Mouse (Mus musculus): ENCODE data around the gene Wipf2. TPM values are rescaled to one million over a fixed set of nuclear protein-coding genes. Genes with fewer than 3 reads are reported as not detected.

Wipf2 gene
- total and polyA plus RNA-seq, 3 experiments = 2.1 to 7.7 (median 4.7) TPM

DNA sequence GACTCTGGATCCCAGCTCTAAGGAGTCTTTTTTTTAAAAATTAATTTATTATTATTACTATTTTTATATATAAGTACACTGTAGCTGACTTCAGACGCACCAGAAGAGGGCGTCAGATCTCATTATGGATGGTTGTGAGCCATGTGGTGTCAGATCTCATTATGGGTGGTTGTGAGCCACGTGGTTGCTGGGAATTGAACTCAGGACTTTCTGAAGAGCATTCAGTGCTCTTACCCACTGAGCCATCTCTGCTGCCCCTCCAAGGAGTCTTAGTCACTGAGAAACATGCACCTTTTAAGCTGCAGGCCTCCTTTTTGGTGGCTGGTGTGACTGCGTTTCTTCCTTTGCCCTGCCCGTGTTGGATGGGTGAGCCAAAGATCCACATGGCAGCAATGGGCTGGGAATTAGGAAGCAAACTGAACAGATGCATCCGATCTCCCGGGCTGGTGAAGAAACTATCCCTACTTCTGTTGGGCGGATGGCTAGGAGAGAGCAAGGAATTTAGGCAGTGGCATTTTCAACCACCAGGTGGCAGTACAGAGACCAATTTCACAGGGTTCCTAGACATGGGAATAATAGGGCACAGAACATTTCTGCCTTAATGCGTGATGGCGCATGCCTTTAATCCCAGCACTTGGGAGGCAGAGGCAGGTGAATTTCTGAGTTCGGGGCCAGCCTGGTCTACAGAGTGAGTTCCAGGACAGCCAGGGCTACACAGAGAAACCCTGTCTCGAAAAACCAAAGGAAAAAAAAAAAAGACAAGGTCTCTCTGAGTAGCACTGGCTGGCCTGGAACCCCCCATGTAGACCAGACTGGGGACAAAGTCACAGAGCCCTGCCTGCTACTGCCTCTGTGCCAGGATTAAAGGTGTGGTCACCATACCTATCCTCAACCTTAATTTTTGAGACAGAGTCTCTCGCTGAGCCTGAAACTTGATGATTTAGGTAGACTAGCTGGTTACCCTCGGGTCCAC lies 4.4 kb upstream of the Wipf2 start (continued):
- TF ChIP-seq MAX (IDR thresholded peaks at IDR 0.05; ENCODE audit: low read length) (peak; percentile 89), EP300 (IDR thresholded peaks at IDR 0.05; ENCODE audit: low read length) (no peak), POLR2AphosphoS2 (IDR thresholded peaks at IDR 0.05; ENCODE audit: low read depth, low read length) (no peak), NELFE (IDR thresholded peaks at IDR 0.05; ENCODE audit: low read depth, low read length) (peak; percentile 59; the same call in 1 of the 2 replicates), ETS1 (conservative IDR thresholded peaks at IDR 0.05; ENCODE audit: low read depth, low read length) (no peak), USF2 (conservative IDR thresholded peaks at IDR 0.05; ENCODE audit: low read depth, low read length) (no peak; the same call in 1 of the 2 replicates), MYC (IDR thresholded peaks at IDR 0.05; ENCODE audit: low read depth, low read length) (peak; percentile 98), JUN (IDR thresholded peaks at IDR 0.05; ENCODE audit: insufficient read depth, low read depth, low read length) (no peak), UBTF (IDR thresholded peaks at IDR 0.05; ENCODE audit: low read depth, low read length) (no peak), KAT2A (IDR thresholded peaks at IDR 0.05; ENCODE audit: insufficient replicate concordance, low read length) (no peak), JUND (conservative IDR thresholded peaks at IDR 0.05; ENCODE audit: low read depth, low read length) (no peak), RAD21 (IDR thresholded peaks at IDR 0.05; ENCODE audit: low read depth, low read length) (peak; percentile 49), POLR2A (IDR thresholded peaks at IDR 0.05; ENCODE audit: low read depth, low read length) (no peak), CHD1 (IDR thresholded peaks at IDR 0.05; ENCODE audit: low read depth, low read length) (no peak), RCOR1 (conservative IDR thresholded peaks at IDR 0.05; ENCODE audit: low read depth, low read length) (no peak), NRF1 (IDR thresholded peaks at IDR 0.05; ENCODE audit: low read depth, low read length) (no peak), HCFC1 (IDR thresholded peaks at IDR 0.05; ENCODE audit: low read depth, low read length) (no peak), ZMIZ1 (IDR thresholded peaks at IDR 0.05; ENCODE audit: low read depth, low read length) (no peak)

DNA sequence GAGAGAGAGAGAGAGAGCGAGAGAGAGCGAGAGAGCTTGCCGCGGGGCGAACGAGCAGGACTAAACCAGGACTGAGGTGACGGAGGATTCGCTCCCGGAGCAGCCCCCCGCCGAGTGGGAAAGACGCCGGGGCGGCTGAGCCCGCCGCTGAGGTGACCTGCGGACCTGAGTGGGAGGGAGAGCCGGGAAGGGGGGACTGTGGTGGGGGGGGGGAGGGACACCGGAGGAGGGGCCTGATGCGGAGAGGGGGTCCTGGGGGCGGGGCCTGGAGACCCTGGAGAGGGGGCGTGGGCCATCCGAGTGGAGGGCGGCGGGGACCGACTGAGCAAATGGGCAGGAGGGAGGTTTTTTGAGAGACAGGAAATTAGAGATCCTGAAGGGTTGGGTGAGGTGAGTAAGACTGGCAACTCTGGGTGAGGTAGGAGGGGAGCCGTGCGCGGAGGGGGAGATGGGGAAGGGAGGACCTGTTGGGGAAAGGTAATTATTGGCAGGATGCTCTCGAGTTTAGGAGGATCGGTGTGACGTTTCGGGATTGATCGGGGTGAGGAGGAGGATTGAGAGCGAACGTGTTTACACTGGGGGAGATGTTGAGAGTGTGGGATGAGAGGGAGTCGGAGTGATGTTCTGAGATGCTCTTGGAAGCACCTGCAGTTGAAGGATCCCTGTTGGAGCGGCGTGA lies 452 bp downstream of the Wipf2 start:
- TF ChIP-seq CHD1 (IDR thresholded peaks at IDR 0.05; ENCODE audit: low read depth, low read length) = 0 out of 2 replicates have a peak, but pooled peaks have one; percentile 60
- TF ChIP-seq USF1 (IDR thresholded peaks at IDR 0.05; ENCODE audit: low read depth, low read length) = no peak
- TF ChIP-seq RCOR1 (conservative IDR thresholded peaks at IDR 0.05; ENCODE audit: low read depth, low read length) = peak; percentile 34; the same call in 1 of the 2 replicates
- Histone ChIP-seq H3K4me3 (replicated peaks in 1 of 3; ENCODE audit: low read depth in 2 of 3, low read length in 2 of 3, poor library complexity in 1 of 3) (peak overlapping the region; percentile 73 to 90 (median 78)), H3K9me3 (replicated peaks; ENCODE audit: low read length) (no peaks in the 10 kb centered on the region), H3K4me2 (ENCODE audit: insufficient read depth, low read depth, poor library complexity, severe bottlenecking) (peak overlapping the region; percentile 41), H3K27ac (ENCODE audit: insufficient read depth, low read depth) (peak overlapping the region; percentile 54; the same call in 1 of the 2 replicates), H3K36me3 (replicated peaks in 1 of 2; ENCODE audit: control insufficient read depth in 1 of 2, insufficient read depth in 1 of 2, low read length in 1 of 2) (peaks cover 18 to 30% of the 10 kb centered on the region in 2 experiments), H3K9ac (ENCODE audit: insufficient read depth, low read depth) (peak overlapping the region; percentile 90), H3K27me3 (replicated peaks) (no peaks in the 10 kb centered on the region), H3K79me2 (replicated peaks; ENCODE audit: control insufficient read depth, extremely low read depth, insufficient read depth, poor library complexity, severe bottlenecking) (peaks cover 22% of the 10 kb centered on the region), H3K4me1 (ENCODE audit: control insufficient read depth in 1 of 2, insufficient read depth in 2 of 2) (peaks cover 7 to 17% of the 10 kb centered on the region in 2 experiments)
- DNase-seq (ENCODE audit: extremely low read depth) = peak; percentile 53
- dilution Hi-C loops (cut with MboI; ENCODE audit: extremely low pct_ligation_motif_present, extremely low pct_unique_long_range_greater_than_20kb, low sequenced_read_pairs) (no loop called here), in situ Hi-C loops (cut with MboI; ENCODE audit: low pct_ligation_motif_present, low pct_unique_long_range_greater_than_20kb, low sequenced_read_pairs) (loop anchor here (5.0 kb wide), 1 partner anchor 38 kb away; no protein-coding TSS in a partner anchor)
